Mouse (Mus musculus) small intestine, adult 2 months (tissue): ENCODE results near the gene Wnt3. TPM values are rescaled to one million over a fixed set of nuclear protein-coding genes. Genes with fewer than 3 reads are reported as not detected.

ENCODE experiments used
- H3K27ac ChIP-seq: fragments of 200-500 bp; 2 replicates; pipeline ENCODE4 v1.5.1; 2012; ENCODE audit warnings: low read depth, low read length, control low read depth, inconsistent platforms; ENCODE audit not compliant: insufficient read depth
- H3K27me3 ChIP-seq: fragments of 200-500 bp; 2 replicates; pipeline ENCODE4 v1.6.1; 2012; ENCODE audit warnings: mild to moderate bottlenecking, moderate library complexity, low read length, inconsistent platforms; ENCODE audit not compliant: control insufficient read depth, insufficient read depth
- H3K36me3 ChIP-seq: fragments of 200-500 bp; 2 replicates; pipeline ENCODE4 v1.6.1; 2012; ENCODE audit warnings: mild to moderate bottlenecking, low read length, control low read depth, inconsistent platforms; ENCODE audit not compliant: control insufficient read depth, insufficient read depth
- H3K4me1 ChIP-seq: fragments of 200-500 bp; 2 replicates; pipeline ENCODE4 v1.6.1; 2012; ENCODE audit warnings: low read length, inconsistent platforms, mixed read lengths; ENCODE audit not compliant: control insufficient read depth, insufficient read depth, insufficient read length
- H3K4me3 ChIP-seq: fragments of 200-500 bp; 2 replicates; pipeline ENCODE4 v1.5.1; 2012; ENCODE audit warnings: low read depth, mild to moderate bottlenecking, control low read depth, inconsistent platforms, low read length, moderate library complexity
- CTCF ChIP-seq: fragments of 200-500 bp; IDR thresholded peaks from 2 replicates; pipeline ENCODE4 v1.5.1; 2012; ENCODE audit warnings: low read depth, mild to moderate bottlenecking, control low read depth, inconsistent platforms, low read length, moderate library complexity, mixed read lengths; ENCODE audit not compliant: insufficient replicate concordance, insufficient read length; ENCODE audit errors: extremely low read depth
- POLR2A ChIP-seq: fragments of 200-500 bp; IDR thresholded peaks from 2 replicates; pipeline ENCODE4 v1.6.1; 2012; ENCODE audit warnings: low read depth, mild to moderate bottlenecking, control low read depth, inconsistent platforms, low read length, moderate library complexity
- WGBS: fragments of 180-500 bp; shearing (Covaris S2); methylation state at CpG from one replicate; pipeline ENCODE4 v1.1.7; 2018; 5-methylcytosine and 5-hydroxymethylcytosine counted together
- polyA plus RNA-seq: library from polyadenylated mRNA; depleted of rRNA; stranded (reverse); fragments of >200 nt; gene quantifications from 2 replicates; pipeline ENCODE4 v1.2.3, GENCODE M21; 2012

Gene Wnt3
- polyA plus RNA-seq, 1 experiment: 4.8 TPM

- WGBS: 62% methylated on average over 9 of the region's 9 CpGs
- H3K36me3 ChIP-seq: no peaks in the 10 kb centered on the region
- H3K27me3 ChIP-seq: no peaks in the 10 kb centered on the region
- no peak overlapping the region for H3K27ac ChIP-seq
- no peak overlapping the region for H3K4me3 ChIP-seq
- no peak for TF ChIP-seq CTCF
- no peak for TF ChIP-seq POLR2A
- H3K4me1 ChIP-seq: no peaks in the 10 kb centered on the region
These were observed 6.2 kb downstream of the Wnt3 start for GRCm38 (mm10) chr11:103780152-103780551.

DNA sequence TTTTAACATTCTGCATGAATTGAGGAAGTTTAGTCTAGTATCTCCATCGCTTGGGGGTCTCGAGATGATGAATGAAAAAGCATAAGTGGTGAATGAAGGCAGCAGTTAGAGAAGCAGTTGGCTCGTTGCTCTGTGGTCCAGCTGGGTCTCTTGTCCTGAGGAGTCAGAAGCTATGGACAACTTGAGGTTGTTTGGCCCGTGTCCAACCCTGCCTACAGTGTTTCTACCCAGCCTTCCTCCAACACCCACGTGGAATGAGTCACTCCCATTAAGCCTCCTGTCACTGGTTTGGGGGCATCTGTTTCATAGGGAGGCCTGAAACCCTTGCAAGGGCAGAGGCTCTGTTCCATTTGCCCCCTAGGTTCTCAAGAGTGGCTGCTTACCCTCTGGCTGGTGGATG lies 16.0 kb downstream of the Wnt3 start:
- Histone ChIP-seq H3K4me3 (no peak overlapping the region), H3K27ac (no peak overlapping the region), H3K36me3 (no peaks in the 10 kb centered on the region), H3K4me1 (no peaks in the 10 kb centered on the region), H3K27me3 (no peaks in the 10 kb centered on the region)
- WGBS: 43% methylated on average over 5 of the region's 5 CpGs
- TF ChIP-seq POLR2A (no peak), CTCF (no peak)

GRCm38 (mm10) chr11:103801128-103801527 lies 27.2 kb downstream of the Wnt3 start:
- 18% methylated on average over 9 of the region's 9 CpGs for WGBS
- TF ChIP-seq POLR2A: no peak
- no peak for TF ChIP-seq CTCF
- Histone ChIP-seq H3K27ac (no peak overlapping the region; the same call in 1 of the 2 replicates), H3K27me3 (no peaks in the 10 kb centered on the region), H3K36me3 (no peaks in the 10 kb centered on the region), H3K4me3 (no peak overlapping the region), H3K4me1 (peaks cover 3% of the 10 kb centered on the region; the same call in 1 of the 2 replicates)

DNA sequence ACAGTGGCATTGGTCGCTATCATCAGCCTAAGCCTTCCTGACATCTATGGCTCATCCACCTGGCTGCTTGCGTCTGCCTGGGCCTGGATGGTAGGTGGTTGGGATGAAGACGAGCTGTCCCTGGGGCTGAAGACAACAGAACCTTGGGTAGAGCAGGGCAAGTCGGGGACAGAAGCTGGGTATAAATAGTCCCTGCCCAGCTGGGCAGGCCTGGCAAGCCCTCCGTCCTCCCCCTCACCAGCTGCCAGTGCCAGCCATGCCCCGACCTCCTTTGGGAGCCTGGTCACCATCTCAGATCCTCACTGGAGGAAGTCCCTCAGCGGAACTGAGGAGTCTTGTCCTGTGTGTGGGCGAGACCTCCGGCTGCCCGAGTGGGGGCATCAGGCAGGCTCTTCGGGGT lies 30.2 kb downstream of the Wnt3 start:
- Histone ChIP-seq H3K27me3 (peaks cover 6% of the 10 kb centered on the region; the same call in 1 of the 2 replicates), H3K27ac (no peak overlapping the region), H3K36me3 (no peaks in the 10 kb centered on the region), H3K4me3 (no peak overlapping the region), H3K4me1 (peaks cover 3% of the 10 kb centered on the region)
- WGBS: 92% methylated on average over 11 of the region's 11 CpGs
- TF ChIP-seq CTCF (no peak), POLR2A (no peak)

- Histone ChIP-seq H3K36me3 (no peaks in the 10 kb centered on the region), H3K27ac (no peak overlapping the region), H3K27me3 (peaks cover 7% of the 10 kb centered on the region; the same call in 1 of the 2 replicates), H3K4me1 (peaks cover 7% of the 10 kb centered on the region), H3K4me3 (no peak overlapping the region)
- 97% methylated on average over 4 of the region's 4 CpGs for WGBS
- TF ChIP-seq POLR2A (no peak), CTCF (no peak)
These were observed 30.9 kb downstream of the Wnt3 start for GRCm38 (mm10) chr11:103804804-103805203.

GRCm38 (mm10) chr11:103807966-103808365 lies 34.0 kb downstream of the Wnt3 start:
- Histone ChIP-seq H3K27me3 (peaks cover 13% of the 10 kb centered on the region), H3K36me3 (no peaks in the 10 kb centered on the region), H3K4me3 (no peak overlapping the region), H3K27ac (no peak overlapping the region), H3K4me1 (peaks cover 4% of the 10 kb centered on the region)
- WGBS: 67% methylated on average over 12 of the region's 12 CpGs
- no peak for TF ChIP-seq POLR2A
- no peak for TF ChIP-seq CTCF

DNA sequence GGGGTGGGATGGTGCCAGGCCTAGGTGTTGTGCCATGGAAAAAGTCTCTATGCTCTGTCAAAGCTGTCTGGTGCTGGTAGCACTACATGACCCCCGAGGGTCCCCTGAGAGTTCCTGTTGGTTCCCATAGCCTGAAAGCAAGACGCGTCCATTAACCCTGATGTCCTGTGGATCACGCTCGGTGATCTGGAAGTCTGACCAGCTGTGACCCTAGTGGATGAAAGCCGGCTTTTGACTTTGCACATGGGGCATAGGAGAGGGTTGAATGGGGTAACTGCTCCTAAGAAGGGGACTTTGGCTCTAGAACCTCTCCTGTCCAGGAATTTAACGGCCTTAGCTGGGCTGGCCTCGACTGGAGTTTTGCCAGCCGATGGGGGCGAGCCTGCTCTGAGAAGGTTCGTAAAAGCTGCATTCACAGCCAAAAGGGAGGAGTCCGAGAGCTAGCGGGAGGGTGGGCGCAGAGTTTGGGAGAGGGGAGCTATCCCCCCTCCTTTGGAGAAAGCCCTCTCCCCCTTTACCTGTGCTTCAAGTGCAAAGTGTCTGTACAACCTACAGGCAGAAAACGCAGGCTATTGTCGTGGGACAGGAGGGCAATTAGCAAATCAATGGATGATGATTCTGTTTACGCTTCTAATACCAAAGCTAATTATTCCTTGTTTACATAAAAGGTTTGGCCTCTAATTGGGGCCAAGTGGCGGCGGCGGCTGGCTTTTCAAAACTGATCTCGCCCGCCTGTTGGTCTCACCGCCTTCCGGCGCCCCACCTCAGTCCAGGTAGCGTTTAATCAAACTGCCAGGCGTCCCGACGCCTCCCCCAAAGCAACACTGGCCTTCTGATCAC lies 35.0 kb downstream of the Wnt3 start:
- H3K4me3 ChIP-seq: peak overlapping the region; percentile 41
- no peaks in the 10 kb centered on the region for H3K36me3 ChIP-seq
- 11% methylated on average over 29 of the region's 29 CpGs for WGBS
- no peak overlapping the region for H3K27ac ChIP-seq
- TF ChIP-seq POLR2A (no peak), CTCF (no peak)
- H3K27me3 ChIP-seq: peaks cover 13% of the 10 kb centered on the region
- peaks cover 4% of the 10 kb centered on the region for H3K4me1 ChIP-seq
